Mouse (Mus musculus) spleen, adult 2 months (tissue): Measurements from ENCODE around the gene Fmnl3.

ENCODE experiments used
- CTCF ChIP-seq: fragments of 200-500 bp; IDR thresholded peaks from 2 replicates; pipeline ENCODE4 v1.5.1; 2011; ENCODE audit warnings: mild to moderate bottlenecking, inconsistent platforms; ENCODE audit not compliant: insufficient read depth, insufficient read length, insufficient replicate concordance; ENCODE audit errors: extremely low read depth
- POLR2A ChIP-seq: fragments of 200-500 bp; IDR thresholded peaks from 2 replicates; pipeline ENCODE4 v1.6.1; 2011; ENCODE audit warnings: low read depth, low read length, inconsistent platforms

GRCm38 (mm10) chr15:99396462-99396861 lies 26.2 kb upstream of the Fmnl3 start:
- no peak for TF ChIP-seq POLR2A
- no peak for TF ChIP-seq CTCF
